Mouse (Mus musculus): ENCODE data around the gene Nup210l.

- TF ChIP-seq POLR2A (IDR thresholded peaks at IDR 0.05; ENCODE audit: low read depth, low read length) (no peak), CTCF (conservative IDR thresholded peaks at IDR 0.05; ENCODE audit: insufficient read depth, insufficient read length, low read depth, low read length) (no peak)
These were observed 13.0 kb upstream of the Nup210l start for GRCm38 (mm10) chr3:90090892-90091291.

Data from kidney, adult 2 months (tissue).